Mouse (Mus musculus) T-helper 17 cell (primary cell): ENCODE results near the gene Eno1.

Source experiments
- in situ Hi-C, 2 experiments: fragments of 300-600 bp; cut with MboI, MseI; formaldehyde crosslinking; loops; 1 replicate in 1 of 2; 2 replicates in 1 of 2; pipeline ENCODE4 v1.15.1; 2025; ENCODE audit warnings: high pct_unique_total_duplicates in 2 of 2

Eno1 gene

DNA sequence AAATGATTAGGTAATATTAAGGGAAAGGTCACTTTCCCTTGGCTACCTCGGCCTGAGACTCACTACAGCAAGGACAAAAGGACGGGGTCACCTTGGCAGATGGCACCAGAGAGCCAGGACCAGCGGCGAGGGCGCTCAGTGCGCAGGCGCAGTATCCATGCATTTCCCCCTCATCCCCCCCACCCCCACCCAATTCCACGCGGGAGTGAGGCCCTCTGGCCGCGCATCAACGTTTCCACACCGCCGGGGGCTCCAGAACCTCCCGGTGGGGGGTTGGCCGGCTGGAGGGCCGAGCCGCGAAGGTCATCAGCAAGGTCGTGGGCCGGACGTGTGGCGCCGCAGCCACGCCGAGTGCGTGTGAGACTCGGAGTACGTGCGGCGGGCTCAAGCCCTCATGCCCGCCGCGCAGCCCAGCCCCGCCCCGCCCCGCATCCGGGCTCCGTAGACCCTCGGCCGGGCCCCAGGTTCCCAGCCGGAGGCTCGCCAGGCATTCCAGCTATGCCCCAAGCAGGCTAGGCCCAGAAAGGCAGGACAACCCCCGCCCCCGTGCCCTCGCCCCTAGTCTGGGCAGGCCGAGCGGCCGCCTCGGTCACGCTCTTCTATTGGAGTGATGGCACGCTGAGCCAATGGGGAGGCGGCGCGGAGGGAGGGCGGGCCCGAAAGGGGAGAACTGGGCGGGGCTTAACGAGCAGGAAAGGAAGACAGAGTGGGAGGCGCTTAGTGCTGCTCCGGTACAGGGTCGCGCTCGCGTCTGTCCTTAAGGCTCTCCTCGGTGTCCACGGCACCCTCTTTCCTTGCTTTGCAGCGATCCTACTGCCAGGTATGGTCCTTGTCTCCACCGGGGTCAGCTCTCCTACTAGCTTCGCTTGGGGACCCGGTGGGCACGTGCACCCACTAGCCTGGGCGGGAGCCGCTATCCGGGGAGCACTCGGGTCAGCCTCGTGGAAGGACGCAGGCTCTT is at the start of gene Eno1:
TSS of gene Eno1 (plus strand) at position 201 of the 961 bp plus-strand sequence.
- in situ Hi-C loops: loop anchor here in 1 of 2 experiments (10.0 to 25.0 kb wide), 2 partner anchors 678 to 1750 kb away; partner anchors contain the start of genes Park7, Phf13, Thap3 and Tnfrsf9

DNA sequence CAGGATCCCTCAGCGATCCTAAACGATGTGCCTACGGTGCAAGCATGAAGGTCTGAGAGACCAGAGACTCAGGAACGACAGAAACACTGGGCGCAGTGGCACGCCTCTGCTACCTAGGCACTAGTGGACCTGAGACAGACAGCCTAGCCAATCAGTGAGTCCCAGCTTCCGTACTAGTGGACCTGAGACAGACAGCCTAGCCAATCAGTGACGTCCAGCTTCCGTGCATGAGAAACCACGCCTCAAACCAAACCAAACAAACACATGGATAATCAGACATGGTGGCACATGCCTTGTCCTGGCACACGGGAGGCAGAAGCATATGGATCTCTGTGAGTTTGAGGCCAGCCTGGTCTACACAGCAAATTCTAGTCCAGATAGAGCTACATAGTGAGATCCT is 48.3 kb upstream of the Eno1 start:
- in situ Hi-C loops: no loop called here

DNA sequence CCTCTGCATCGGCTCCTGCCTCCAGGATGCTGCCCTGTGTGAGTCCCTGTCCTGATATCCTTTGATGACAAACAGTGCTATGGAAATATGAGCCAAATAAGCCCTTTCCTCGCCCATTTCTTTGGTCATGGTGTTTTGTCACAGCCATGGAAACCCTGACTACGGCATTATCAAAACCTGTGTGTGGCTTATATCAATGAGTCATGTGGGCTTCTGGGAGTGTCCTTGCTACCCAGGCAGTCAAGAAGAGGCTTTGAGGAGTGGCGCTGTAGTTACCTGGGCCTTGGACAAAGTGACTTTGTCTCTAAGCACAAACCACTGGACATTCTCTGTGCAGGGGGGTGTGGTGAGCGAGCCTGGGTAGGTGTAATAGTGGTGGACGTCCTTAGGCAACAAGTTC is 44.3 kb upstream of the Eno1 start:
- in situ Hi-C loops: no loop called here

DNA sequence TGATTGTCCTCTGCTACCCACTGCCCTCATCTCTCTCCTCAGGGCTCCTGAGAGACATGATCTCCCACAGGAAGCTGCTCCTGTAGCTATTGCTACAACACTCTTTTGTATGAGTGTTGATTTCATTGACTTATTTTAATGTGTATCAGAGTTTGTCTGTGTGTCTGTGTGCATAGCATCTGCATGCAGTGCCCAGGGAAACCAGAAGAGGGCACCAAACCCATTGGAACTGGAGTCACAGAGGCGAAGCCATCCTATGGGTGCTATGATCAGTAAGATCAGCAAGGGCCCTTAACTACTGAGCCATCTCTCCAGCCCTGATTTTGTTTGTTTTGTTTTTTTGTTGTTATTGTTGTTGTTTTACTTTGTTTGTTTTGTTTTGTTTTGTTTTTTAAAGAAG is 42.6 kb upstream of the Eno1 start:
- in situ Hi-C loops: no loop called here

DNA sequence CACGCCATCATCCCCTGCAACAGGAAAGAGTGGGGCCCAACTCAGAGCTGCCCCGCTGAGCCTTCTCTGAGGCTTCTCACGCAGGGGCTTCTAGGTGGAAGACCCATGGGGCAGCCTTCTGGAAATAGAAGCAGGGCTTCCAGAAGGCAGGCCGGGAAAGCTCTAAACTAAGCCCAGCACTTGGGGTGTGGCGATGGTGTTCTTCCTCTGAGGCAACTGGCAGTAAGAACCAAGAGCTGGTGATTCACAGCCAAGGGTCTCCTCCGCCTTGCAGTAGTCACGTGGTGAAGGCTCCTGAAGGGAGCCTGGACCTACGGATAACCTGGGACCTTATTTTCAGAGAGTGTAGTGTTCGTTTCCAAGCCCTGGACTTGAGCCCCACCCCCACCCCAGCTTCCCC is 38.3 kb upstream of the Eno1 start:
- in situ Hi-C loops: no loop called here

DNA sequence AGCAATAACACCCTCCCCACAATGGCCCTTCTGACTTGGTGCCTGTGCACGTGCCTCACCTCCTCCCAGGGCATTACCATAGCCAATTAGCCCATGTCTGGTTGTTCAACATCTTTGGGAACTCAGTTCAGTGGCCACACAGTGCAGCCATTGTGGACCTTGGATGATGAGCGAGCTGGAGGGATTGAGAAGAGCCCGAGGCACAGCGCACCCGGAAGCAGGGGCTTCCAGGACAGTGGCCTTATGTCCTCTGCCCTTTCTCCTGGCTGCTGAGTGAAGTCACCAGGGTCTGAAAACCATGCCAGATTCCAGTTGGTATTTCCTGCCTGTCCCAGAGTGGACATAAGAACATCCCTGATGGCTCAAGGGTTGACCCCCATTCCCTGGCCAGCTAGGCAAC is 35.3 kb upstream of the Eno1 start, which contains the start of gene Car6:
TSS of gene Car6 (minus strand) at position 101 of the 400 bp plus-strand sequence.
- in situ Hi-C loops: no loop called here

DNA sequence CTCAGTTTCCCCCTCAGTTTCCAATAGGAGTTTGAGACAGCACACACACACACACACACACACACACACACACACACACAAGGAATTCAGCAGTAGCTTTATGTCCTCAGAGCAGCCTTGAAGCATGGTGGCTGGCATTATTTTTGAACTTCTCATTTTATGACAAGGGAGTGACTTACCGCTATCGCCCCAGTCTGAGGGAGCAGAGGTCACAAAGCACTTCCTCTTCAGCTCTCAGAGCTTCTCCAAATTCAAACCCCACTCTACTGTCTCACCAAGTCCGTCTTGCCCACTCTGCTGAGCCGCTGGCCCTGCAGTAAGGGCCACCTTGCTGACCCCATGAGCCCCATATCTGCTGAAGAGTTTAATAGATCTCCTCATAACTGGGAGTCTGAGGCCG is 33.8 kb upstream of the Eno1 start:
- in situ Hi-C loops: no loop called here

DNA sequence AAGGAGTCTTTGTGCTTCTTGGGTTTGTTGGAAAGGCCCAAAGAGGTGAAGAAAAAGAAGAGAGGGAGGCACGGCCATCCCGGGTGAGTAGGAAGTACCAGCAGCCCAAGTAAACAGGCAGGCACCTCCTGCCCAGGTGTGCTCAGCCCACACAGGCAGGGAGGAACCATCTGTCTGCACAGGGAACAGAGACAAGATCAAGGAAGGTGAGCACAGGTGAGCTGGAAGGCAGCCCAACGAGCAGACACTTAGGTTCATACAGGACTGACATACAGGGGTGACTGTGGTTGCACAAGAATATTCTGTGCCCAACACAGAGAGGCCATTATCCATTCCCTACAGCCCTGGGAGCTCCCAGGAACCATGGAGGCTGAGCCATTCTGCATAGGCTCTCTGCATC is 31.6 kb upstream of the Eno1 start:
- in situ Hi-C loops: no loop called here

DNA sequence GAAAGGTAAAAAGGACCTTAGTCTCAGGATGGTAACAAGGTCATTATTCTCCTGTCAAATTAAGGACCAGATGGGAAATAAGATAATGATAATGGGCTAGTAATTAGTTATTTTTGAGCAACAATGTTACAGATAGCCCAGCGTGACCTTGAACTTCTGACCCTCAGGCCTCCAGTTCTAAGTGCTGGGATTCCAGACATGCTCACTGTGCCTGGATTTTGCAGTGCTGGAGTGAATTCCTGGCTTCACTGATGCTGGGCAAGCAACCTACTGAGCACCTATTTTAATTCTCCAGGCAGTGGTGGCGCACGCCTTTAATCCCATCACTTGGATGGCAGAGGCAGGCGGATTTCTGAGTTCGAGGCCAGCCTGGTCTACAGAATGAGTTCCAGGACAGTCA is 26.8 kb upstream of the Eno1 start:
- in situ Hi-C loops: no loop called here

DNA sequence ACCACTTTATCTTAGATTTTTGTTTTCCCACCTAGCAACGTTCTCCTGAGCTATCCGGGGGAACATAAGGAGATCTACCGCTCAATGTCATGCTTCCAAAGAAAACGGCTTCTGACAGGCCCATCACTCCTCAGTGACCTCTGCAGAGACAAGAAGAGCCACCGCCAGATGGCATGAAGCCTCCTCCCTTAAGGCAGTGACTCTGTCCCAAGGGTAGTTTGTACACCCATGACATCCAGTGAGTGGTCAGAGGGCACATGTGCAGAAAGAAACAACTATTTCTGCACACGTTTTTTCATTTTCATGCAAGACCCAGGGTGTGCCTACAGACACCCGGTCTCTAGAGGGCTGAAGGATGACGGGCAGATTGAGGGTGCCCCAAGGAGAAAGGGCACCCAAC is 26.2 kb upstream of the Eno1 start:
- in situ Hi-C loops: no loop called here

DNA sequence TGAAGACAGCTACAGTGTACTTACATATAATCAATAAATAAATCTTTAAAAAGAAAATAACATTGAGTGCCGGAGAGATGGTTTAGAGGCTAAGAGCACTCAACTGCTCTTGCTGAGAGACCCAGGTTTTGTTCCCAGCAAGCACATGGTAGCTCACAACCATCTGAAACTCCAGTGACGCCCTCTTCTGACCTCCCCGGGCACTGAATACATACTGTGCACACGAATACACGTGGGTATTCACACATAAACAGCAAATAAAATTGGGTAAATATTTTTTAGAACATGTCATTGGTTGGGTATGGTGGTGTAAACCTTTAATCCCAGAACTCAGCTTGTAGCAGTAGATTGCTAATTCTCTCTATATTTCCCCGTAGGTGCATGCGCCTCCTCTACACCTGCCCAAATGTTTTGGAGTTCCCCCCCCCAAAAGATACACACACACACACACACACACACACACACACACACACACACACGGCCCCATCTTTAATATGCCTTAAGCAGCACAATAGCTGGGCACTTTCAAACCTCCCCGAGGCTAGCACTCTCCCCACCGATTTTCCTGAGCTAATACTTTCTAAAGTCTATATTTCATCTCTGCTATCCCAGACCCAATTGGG is 24.5 kb upstream of the Eno1 start:
- in situ Hi-C loops: no loop called here

DNA sequence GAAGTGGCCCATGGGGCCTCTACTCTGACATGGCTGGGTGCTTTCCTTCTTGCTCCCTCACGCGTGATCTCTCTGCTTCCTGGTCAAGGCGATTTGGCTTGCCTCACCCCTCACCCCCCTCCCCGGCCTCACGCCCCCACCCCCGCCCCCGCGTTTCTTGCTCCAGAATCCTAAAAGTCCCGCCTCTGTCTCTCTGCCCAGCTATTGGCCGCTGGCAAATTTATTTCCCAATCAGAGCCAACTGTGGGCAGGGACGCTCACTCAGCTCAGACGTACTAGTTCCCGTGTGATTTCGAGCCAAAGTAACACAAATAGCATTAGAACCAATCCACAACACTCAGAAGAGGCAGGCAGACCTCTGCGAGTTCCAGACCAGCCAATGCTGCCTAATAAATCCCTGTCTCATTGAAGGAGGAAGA is 24.0 kb upstream of the Eno1 start:
- in situ Hi-C loops: no loop called here

DNA sequence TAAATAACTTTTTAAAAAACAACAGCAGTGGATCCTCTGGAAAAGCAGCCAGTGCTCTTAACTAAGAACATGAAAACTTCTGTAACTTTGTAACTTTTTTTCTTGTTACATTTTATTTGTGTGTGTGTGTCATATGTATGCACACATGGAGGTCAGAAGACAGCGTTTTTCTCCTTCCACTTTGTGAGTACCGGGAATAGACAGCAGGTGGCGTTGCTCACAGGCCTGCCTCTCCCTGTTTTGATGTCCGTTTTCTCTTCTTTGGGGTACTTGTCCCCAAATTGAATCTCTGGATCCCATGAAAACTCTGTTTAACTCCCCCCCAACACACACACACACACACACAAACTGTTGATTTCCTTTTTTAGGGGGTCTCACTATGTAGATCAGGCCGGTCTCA is 22.6 kb upstream of the Eno1 start:
- in situ Hi-C loops: no loop called here

DNA sequence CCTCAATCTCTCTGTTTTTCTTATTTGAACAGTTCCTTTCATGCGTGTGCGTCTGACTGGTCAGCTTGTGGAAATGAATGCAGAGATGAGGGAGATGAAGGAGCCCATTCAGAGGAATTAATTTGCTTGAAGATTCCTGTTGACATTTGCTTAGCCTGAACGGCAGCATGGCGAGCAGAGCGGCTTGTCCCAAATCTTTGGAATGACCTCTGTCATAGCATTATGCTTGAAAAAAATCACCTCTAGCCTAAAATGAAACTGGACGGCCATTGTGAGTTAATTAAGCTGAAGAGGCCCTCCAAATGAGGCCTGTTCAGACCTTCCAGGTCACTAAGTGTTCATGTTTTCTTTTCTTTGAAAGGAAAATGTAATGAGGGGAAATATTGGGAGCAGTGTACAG is 20.1 kb upstream of the Eno1 start:
- in situ Hi-C loops: no loop called here

DNA sequence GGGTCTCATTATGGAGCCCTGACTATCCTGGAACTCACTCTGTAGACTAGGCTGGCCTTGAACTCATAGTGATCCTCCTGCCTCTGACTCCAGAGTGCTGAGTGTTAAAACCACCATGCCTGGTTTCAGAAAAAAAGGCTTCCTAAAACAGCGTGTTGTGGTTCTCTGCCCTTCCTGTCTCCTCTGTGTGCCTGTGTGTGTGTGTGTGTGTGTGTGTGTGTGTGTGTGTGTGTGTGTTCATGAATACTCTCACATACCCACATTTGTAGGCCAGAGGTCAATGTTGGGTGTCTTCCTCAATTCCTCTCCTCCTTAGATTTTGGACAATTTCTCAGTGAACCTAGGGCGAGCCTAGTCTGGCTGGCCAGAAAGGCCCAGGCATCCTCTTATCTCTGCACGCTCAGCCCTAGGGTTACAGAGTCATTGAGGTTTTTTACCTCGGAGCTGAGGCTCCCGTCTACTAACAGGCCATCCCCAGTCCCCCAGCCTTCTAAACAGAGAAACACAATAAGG is 19.4 kb upstream of the Eno1 start:
- in situ Hi-C loops: no loop called here

DNA sequence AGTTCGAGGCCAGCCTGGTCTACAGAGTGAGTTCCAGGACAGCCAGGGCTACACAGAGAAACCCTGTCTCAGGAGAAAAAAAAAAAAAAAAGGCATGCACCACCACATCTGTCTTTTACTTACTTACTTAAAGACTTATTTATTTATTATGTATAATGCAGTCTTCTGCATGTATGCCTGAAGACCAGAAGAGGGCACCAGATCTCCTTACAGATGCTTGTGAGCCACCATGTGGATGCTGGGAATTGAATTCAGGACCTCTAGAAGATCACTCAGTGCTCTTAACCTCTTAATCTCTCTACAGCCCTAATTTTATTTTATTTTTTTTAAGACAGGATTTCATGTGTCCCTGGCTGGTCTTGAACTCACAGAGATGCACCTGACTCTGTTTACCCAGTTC is 18.6 kb upstream of the Eno1 start:
- in situ Hi-C loops: no loop called here

DNA sequence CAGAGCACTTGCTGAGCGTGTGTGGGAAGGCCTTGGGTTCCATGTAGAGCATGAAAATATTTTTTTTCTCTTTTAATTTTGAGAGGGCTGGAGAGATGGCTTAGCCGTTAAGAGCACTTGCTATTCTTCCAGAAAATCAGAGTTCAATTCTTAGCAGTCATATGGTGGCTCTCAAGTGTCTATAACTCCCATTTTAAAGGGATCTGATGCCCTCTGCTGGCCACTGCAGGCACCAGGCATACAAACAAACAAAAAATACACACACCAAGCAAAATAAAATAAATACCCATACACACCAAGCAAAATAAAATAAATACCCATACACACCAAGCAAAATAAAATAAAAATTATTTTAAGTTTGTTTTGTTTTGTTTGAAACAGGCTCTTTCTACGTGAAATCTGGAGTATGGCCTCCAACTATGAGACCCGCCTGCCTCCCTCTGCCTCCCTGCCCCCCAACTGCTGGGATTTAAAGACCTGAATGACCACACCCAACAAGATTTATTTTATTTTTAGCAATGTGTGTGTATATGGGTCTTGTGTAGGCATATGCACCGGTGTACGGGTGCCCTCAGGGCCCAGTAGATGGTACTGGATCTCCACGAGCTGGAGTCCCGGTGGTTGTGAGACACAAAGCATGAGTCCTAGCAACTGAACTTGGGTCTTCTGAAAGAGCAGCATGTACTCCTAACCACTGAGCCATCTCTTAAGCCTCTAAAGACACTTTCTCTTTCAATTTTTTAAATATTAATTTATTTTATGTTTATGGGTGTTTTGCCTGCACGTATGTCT is 16.8 kb upstream of the Eno1 start:
- in situ Hi-C loops: no loop called here

DNA sequence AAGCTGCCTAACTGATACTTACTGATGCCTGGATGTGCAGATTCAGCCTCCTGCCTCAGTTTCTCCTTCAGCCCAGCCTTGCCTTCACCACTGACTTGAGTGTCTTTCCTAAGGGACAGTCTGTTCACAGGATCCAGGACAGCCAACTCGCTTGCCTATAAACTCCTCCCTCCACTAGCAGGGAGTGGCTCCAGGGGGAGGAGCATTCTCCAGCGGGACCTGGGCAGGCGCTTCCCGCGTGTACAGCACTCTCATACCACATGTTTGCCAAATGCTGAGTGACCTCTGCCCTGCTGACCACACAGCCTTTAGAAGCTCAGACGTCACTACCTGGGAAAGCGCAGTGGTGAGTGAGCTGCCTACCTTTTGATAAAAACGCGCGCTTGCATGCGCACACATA is 15.9 kb upstream of the Eno1 start:
- in situ Hi-C loops: no loop called here

DNA sequence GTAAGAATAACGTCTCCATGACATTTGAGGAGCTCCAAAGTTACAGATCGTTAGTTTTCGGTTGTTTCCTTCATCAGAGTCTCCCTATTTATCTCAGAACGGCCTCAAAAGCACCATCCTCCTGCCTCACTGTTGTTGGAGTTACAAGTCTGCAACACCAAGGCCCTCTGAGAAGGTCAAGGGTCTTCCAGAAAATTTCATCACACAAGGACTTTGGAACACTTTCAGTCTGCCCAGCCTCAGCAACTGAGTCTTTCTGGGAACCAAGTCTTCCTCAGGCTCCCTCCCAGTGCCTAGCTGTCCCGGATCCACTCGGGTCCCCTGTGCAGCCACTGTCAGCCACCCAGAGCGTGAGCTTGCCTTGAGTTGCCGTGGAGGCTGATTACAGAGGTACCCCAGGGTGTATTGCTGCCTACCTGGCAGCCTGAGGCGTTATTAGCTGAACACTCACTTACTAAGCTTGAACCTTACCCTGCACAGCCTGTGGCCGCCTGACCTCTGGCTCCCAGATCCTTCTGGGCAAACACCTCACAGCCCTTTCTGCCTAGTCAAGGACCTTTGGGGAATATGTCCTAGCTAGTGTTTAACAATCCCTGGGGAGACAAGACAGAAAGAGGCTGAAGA is 15.4 kb upstream of the Eno1 start:
- in situ Hi-C loops: no loop called here

DNA sequence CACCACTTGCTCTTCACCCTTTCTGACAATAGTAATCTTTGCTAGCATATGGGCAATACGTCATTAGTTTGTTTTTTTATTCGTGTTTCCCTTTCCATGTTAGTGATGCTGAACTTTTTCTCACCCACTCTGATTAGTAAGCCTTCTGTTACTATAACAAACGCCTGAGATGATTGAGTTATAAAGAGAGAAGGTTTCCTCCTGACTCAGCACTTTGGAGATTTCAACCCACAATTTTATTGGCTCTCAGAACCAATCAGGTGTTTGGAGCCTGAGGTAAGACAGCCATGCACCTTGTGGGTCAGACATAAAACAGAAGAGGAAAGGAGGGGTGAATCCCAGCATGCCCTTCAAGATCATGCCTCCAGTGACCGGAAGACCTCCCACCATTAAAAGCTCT is 12.7 kb upstream of the Eno1 start:
- in situ Hi-C loops: no loop called here

DNA sequence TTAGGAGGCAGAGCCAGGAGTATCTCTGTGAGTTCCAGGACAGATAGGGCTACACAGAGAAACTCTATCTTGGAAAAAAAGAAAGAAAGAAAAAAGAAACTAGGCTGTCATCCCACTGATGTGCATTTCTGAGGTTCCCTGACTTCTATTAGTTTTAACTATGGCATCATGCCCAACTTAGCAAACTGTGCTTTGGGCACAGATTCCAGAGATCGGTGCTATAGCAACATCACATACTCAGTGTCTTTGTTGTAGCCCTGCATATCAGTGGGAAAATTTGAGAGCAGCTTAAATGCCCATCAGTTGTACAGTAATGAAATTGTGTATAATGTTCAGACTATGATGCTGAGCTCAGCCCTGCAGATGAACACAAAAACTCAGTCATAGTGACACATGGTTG is 10.8 kb upstream of the Eno1 start:
- in situ Hi-C loops: loop anchor here in 1 of 2 experiments (25.0 kb wide), 1 partner anchor 1762 kb away; the partner anchor contains the start of genes Phf13 and Thap3
